Mouse (Mus musculus) heart, embryonic 14.5 days (tissue): ENCODE results near the gene Pramef12. TPM values are rescaled to one million over a fixed set of nuclear protein-coding genes. Genes with fewer than 3 reads are reported as not detected.
"Not testable (repeated sequence)": the region's sequence is repeated elsewhere in the genome, so short reads cannot be mapped to it uniquely, and the experiment has no call there.

Source experiments
- ATAC-seq: fragments of 200-750 bp; cut with Nextera tagmentation; 2 replicates; pipeline ENCODE4 v1.8.0; 2017; ENCODE audit warnings: low read depth, moderate TSS enrichment; ENCODE audit not compliant: insufficient number of reproducible peaks, insufficient read depth, low FRiP score
- H3K27ac ChIP-seq, 2 experiments: fragments of 200-500 bp in 1 of 2; fragments of 300-500 bp in 1 of 2; sonication (generic) in 1 of 2; replicated peaks in 1 of 2; 2 replicates each; pipeline ENCODE4 v1.5.1; 2012 to 2014; ENCODE audit warnings: low read depth in 2 of 2, low read length in 2 of 2, control low read depth in 1 of 2, mild to moderate bottlenecking in 1 of 2, mixed read lengths in 1 of 2; ENCODE audit not compliant: control insufficient read depth in 1 of 2, insufficient read depth in 1 of 2
- H3K27me3 ChIP-seq: fragments of 300-500 bp; sonication (generic); 2 replicates; pipeline ENCODE4 v1.6.1; 2014; ENCODE audit warnings: mild to moderate bottlenecking, low read length, control low read depth; ENCODE audit not compliant: control insufficient read depth, insufficient read depth
- H3K36me3 ChIP-seq: fragments of 300-500 bp; sonication (generic); 2 replicates; pipeline ENCODE4 v1.6.1; 2014; ENCODE audit warnings: mild to moderate bottlenecking, control low read depth, low read length, mixed read lengths; ENCODE audit not compliant: control insufficient read depth, insufficient read depth
- H3K4me1 ChIP-seq, 2 experiments: fragments of 200-500 bp in 1 of 2; fragments of 300-500 bp in 1 of 2; sonication (generic) in 1 of 2; 2 replicates each; pipeline ENCODE4 v1.6.1; 2012 to 2014; ENCODE audit warnings: low read length in 2 of 2, control low read depth in 1 of 2, mixed read lengths in 1 of 2; ENCODE audit not compliant: control insufficient read depth in 2 of 2, insufficient read depth in 2 of 2
- H3K4me2 ChIP-seq: fragments of 300-500 bp; sonication (generic); 2 replicates; pipeline ENCODE4 v1.6.1; 2014; ENCODE audit warnings: mild to moderate bottlenecking, low read length
- H3K4me3 ChIP-seq, 2 experiments: fragments of 200-500 bp in 1 of 2; fragments of 300-500 bp in 1 of 2; sonication (generic) in 1 of 2; 2 replicates each; pipeline ENCODE4 v1.5.1; 2012 to 2014; ENCODE audit warnings: low read length in 2 of 2, mild to moderate bottlenecking in 2 of 2, control low read depth in 1 of 2, low read depth in 1 of 2, moderate library complexity in 1 of 2; ENCODE audit not compliant: control insufficient read depth in 1 of 2, insufficient read depth in 1 of 2
- H3K9ac ChIP-seq: fragments of 300-500 bp; sonication (generic); 2 replicates; pipeline ENCODE4 v1.6.1; 2014; ENCODE audit warnings: mild to moderate bottlenecking, low read length
- H3K9me3 ChIP-seq: fragments of 300-500 bp; sonication (generic); 2 replicates; pipeline ENCODE4 v1.6.1; 2016; ENCODE audit warnings: low read length, control low read depth; ENCODE audit not compliant: control insufficient read depth
- WGBS: fragments of 180-500 bp; shearing (Covaris S2); extraction: QIAGEN DNeasy Blood & Tissue Kit; methylation state at CpG from one replicate; pipeline ENCODE4 v1.1.7; 2014; 5-methylcytosine and 5-hydroxymethylcytosine counted together
- polyA plus RNA-seq: library from polyadenylated mRNA; unstranded; fragments of >200 nt; fragmentation: Nextera tagmentation; extraction: Ambion mirVana; gene quantifications from 2 replicates; pipeline ENCODE4 v1.2.1, GENCODE M21; 2014

The Pramef12 gene
- polyA plus RNA-seq, 1 experiment from 2014 or later: not detected

GRCm38 (mm10) chr4:144357642-144358041 lies 50.6 kb downstream of the Pramef12 start, which contains the start of gene Gm13119:
Gene Gm13119 (plus strand): TSS chr4:144357942.
- not testable (repeated sequence) for H3K4me1 ChIP-seq, H3K36me3 ChIP-seq, H3K9ac ChIP-seq, ATAC-seq, H3K27me3 ChIP-seq, H3K4me3 ChIP-seq, H3K4me2 ChIP-seq, H3K9me3 ChIP-seq, H3K27ac ChIP-seq
- 78% methylated on average over 3 of the region's 3 CpGs for WGBS

Other genes starting within 250 kb of the Pramef12 start
- gene Oog3, start 245.8 kb downstream of the Pramef12 start, polyA plus RNA-seq: not detected in 2 replicates
- gene Oog2, start 217.7 kb downstream of the Pramef12 start, polyA plus RNA-seq: not detected in 2 replicates
- gene C87977, start 195.1 kb downstream of the Pramef12 start, polyA plus RNA-seq: not detected in 2 replicates
- gene Pramel5, start 128.0 kb downstream of the Pramef12 start, polyA plus RNA-seq: not detected in 2 replicates
- gene Gm13128, start 78.2 kb downstream of the Pramef12 start, polyA plus RNA-seq: not detected in 2 replicates
- not detected in 2 replicates for gene Gm13119, start 50.5 kb downstream of the Pramef12 start, polyA plus RNA-seq
- not detected in 2 replicates for gene Pramef20, start 30.5 kb downstream of the Pramef12 start, polyA plus RNA-seq
- gene 1700012P22Rik, start 30.3 kb upstream of the Pramef12 start, polyA plus RNA-seq: not detected in 2 replicates
- gene Gm9944, start 44.9 kb upstream of the Pramef12 start, polyA plus RNA-seq: not detected in 2 replicates
- gene Aadacl3, start 55.3 kb upstream of the Pramef12 start, polyA plus RNA-seq: not detected in 2 replicates
- gene 9430007A20Rik, start 111.4 kb upstream of the Pramef12 start, polyA plus RNA-seq: not detected in 2 replicates
- not detected in 2 replicates for gene Gm13124, start 156.7 kb upstream of the Pramef12 start, polyA plus RNA-seq
- not detected in 2 replicates for gene Aadacl4, start 205.2 kb upstream of the Pramef12 start, polyA plus RNA-seq